34 mouse cellular contexts compared by ENCODE assay signal in genomic region chrX:47934352-47934751, GRCm38 (mm10).
"Had no signal": no experiment of that assay in that cellular context is flagged by ENCODE, and none has a peak within 500 bp of the region (broad histone marks: within the 10 kb centered on the region; RNA-seq: fewer than 3 reads in every experiment).

No protein-coding gene starts in this region.

- H3K4me1 ChIP-seq: heart, embryonic 12.5 days; hindbrain, embryonic 10.5 days; hindbrain, embryonic 12.5 days; hindbrain, embryonic 15.5 days; intestine, embryonic 15.5 days; kidney, embryonic 15.5 days had no signal

- H3K27me3 ChIP-seq: heart, embryonic 12.5 days; heart, embryonic 13.5 days; heart, embryonic 15.5 days; hindbrain, embryonic 12.5 days; hindbrain, embryonic 13.5 days; hindbrain, embryonic 15.5 days; intestine, embryonic 15.5 days; kidney, embryonic 15.5 days had no signal

- H3K4me3 ChIP-seq: heart, embryonic 12.5 days; heart, embryonic 13.5 days; heart, embryonic 15.5 days; hindbrain, embryonic 10.5 days; hindbrain, embryonic 12.5 days; hindbrain, embryonic 13.5 days; hindbrain, embryonic 15.5 days; intestine, embryonic 15.5 days; kidney, embryonic 15.5 days; layer of hippocampus, adult 2 months; left cerebral cortex, adult 2 months had no signal

- H3K9me3 ChIP-seq: heart, embryonic 12.5 days; heart, embryonic 13.5 days; heart, embryonic 15.5 days; hindbrain, embryonic 10.5 days; hindbrain, embryonic 12.5 days; hindbrain, embryonic 13.5 days; hindbrain, embryonic 15.5 days; intestine, embryonic 15.5 days; kidney, embryonic 15.5 days had no signal

- ATAC-seq: hindbrain, embryonic 16.5 days; hindbrain, postnatal 0 days; inflammation-experienced regulatory T-cells, adult 6 months; intestine, embryonic 15.5 days; intestine, embryonic 16.5 days; intestine, postnatal 0 days had no signal

- H3K9ac ChIP-seq: heart, embryonic 12.5 days; heart, embryonic 13.5 days; heart, embryonic 15.5 days; hindbrain, embryonic 12.5 days; hindbrain, embryonic 13.5 days; hindbrain, embryonic 14.5 days; hindbrain, embryonic 15.5 days; intestine, embryonic 15.5 days; kidney, embryonic 15.5 days had no signal

- H3K36me3 ChIP-seq: hindbrain, embryonic 12.5 days; intestine, embryonic 15.5 days had no signal

- H3K27ac ChIP-seq: heart, embryonic 13.5 days; heart, embryonic 15.5 days; hindbrain, embryonic 10.5 days; hindbrain, embryonic 12.5 days; hindbrain, embryonic 13.5 days; hindbrain, embryonic 14.5 days; hindbrain, embryonic 15.5 days; hindbrain, postnatal 0 days; intestine, embryonic 15.5 days; kidney, embryonic 15.5 days; kidney, postnatal 0 days; layer of hippocampus, adult 2 months; left cerebral cortex, adult 2 months had no signal

- DNase-seq: heart, postnatal 10 days; heart, postnatal 14 days; heart, postnatal 36 days; heart, postnatal 4 days; kidney, adult 11 months; kidney, adult 18-20 months; kidney, adult 2 months; kidney, adult 8-10 months; kidney, adult 9 months; kidney, postnatal 10 days; kidney, postnatal 14 days; kidney, postnatal 25 days; kidney, postnatal 36 days; kidney, postnatal 4 days; layer of hippocampus, adult 9-11 months; layer of hippocampus, postnatal 36 days had no signal
